Mouse (Mus musculus) heart, embryonic 15.5 days (tissue): Measurements from ENCODE around the gene Alyref. TPM values are rescaled to one million over a fixed set of nuclear protein-coding genes. Genes with fewer than 3 reads are reported as not detected.

Experiments
- ATAC-seq: fragments of 200-750 bp; cut with Nextera tagmentation; replicated peaks from 2 replicates; pipeline ENCODE4 v1.8.0; 2017; ENCODE audit warnings: low read depth, moderate TSS enrichment; ENCODE audit not compliant: insufficient number of reproducible peaks, insufficient read depth, low FRiP score
- H3K27ac ChIP-seq: fragments of 300-500 bp; sonication (generic); 2 replicates; pipeline ENCODE4 v1.5.1; 2015; ENCODE audit warnings: mild to moderate bottlenecking, inconsistent platforms
- H3K27me3 ChIP-seq: fragments of 300-500 bp; sonication (generic); 2 replicates; pipeline ENCODE4 v1.6.1; 2015; ENCODE audit warnings: inconsistent platforms
- H3K36me3 ChIP-seq: fragments of 300-500 bp; sonication (generic); 2 replicates; pipeline ENCODE4 v1.6.1; 2015; ENCODE audit warnings: mild to moderate bottlenecking, inconsistent platforms
- H3K4me1 ChIP-seq: fragments of 300-500 bp; sonication (generic); replicated peaks from 2 replicates; pipeline ENCODE4 v1.6.1; 2015; ENCODE audit warnings: inconsistent platforms
- H3K4me2 ChIP-seq: fragments of 300-500 bp; sonication (generic); 2 replicates; pipeline ENCODE4 v1.6.1; 2015; ENCODE audit warnings: inconsistent platforms, mild to moderate bottlenecking, moderate library complexity
- H3K4me3 ChIP-seq: fragments of 300-500 bp; sonication (generic); 2 replicates; pipeline ENCODE4 v1.5.1; 2015; ENCODE audit warnings: mild to moderate bottlenecking, inconsistent platforms
- H3K9ac ChIP-seq: fragments of 300-500 bp; sonication (generic); 2 replicates; pipeline ENCODE4 v1.6.1; 2015; ENCODE audit warnings: mild to moderate bottlenecking, inconsistent platforms
- H3K9me3 ChIP-seq: fragments of 300-500 bp; sonication (generic); replicated peaks from 2 replicates; pipeline ENCODE4 v1.6.1; 2016; ENCODE audit warnings: inconsistent platforms
- WGBS: fragments of 180-500 bp; shearing (Covaris S2); methylation state at CpG from one replicate; pipeline ENCODE4 v1.1.7; 2015; ENCODE audit warnings: mixed read lengths; 5-methylcytosine and 5-hydroxymethylcytosine counted together
- polyA plus RNA-seq: library from polyadenylated mRNA; unstranded; fragments of >200 nt; fragmentation: Nextera tagmentation; extraction: Ambion mirVana; gene quantifications from 2 replicates; pipeline ENCODE4 v1.2.1, GENCODE M21; 2015

Alyref gene
- polyA plus RNA-seq, 1 experiment from 2014 or later = 238 TPM

DNA sequence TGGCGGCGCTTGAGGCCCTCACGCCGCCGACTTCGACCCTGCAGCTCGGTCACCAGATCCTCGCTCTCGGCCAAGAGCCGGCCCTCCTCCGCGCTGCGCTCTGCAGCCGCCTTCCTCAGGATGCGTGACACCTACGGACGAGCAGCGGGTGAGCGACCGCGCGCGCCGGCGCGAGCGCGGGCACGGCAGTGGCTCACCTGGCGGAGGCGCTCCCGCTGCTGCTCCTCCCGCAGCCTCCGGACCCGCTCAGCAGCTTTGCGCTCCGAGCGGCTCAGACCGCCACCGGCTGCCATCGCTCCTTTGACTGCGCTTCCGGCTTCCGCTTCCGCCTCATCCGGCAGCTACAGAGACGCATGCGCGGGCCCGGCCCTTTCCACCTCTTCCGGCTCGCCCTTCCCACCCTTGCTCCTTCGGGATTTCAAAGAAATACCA, 26.5 kb upstream of the Alyref start:
- Histone ChIP-seq H3K36me3 (peaks cover 35% of the 10 kb centered on the region), H3K4me1 (peaks cover 25% of the 10 kb centered on the region)

DNA sequence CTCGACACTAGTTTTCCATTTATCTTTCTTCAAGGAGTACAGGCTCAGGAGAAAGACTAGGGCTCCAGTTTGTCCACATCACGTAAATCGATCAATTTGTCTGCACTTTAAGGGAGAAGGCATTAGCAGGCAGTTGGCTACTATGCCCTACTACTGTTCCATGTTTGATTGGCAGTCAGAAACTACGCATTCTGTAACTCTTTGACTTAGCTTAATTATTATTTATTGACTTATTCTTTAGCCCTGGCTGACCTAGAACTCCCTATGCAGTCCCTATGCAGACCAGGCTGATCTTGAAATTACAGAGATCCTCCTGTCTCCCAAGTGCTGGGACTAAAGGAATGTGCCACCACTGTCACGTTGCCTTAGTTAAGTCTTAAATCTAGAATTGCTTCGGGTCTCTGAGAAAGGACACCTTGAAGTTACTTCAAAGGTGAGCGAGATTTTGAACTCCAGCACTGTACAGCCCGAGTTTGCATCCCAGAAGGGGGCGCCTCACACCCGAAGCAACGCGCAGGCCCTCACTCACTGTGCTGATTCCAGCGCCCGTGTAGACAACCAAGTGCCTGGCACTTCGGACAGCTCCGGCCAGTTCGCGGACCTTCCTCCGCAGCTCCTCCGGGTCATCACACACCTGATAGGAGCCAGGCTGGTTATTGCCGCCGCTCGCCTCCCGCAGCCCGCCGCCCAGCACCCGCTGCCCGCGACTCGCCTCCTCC, 26.0 kb upstream of the Alyref start:
- peak overlapping the region; percentile 77 for H3K27ac ChIP-seq
- peak overlapping the region; percentile 89 for H3K4me2 ChIP-seq
- H3K9ac ChIP-seq = peak overlapping the region; percentile 62
- WGBS = 11% methylated on average over 30 of the region's 30 CpGs
- H3K9me3 ChIP-seq = no peaks in the 10 kb centered on the region
- H3K27me3 ChIP-seq = no peaks in the 10 kb centered on the region
- H3K4me3 ChIP-seq = peak overlapping the region; percentile 90
- peak; percentile 73 for ATAC-seq
- H3K36me3 ChIP-seq = peaks cover 36% of the 10 kb centered on the region
- H3K4me1 ChIP-seq = peaks cover 19% of the 10 kb centered on the region

More for the DNA sequence above, 26.5 kb upstream of the Alyref start:
- ATAC-seq = peak; percentile 77
- no peaks in the 10 kb centered on the region for H3K9me3 ChIP-seq
- H3K9ac ChIP-seq = peak overlapping the region; percentile 62
- H3K4me2 ChIP-seq = peak overlapping the region; percentile 89
- H3K27me3 ChIP-seq = no peaks in the 10 kb centered on the region
- peak overlapping the region; percentile 77 for H3K27ac ChIP-seq
- H3K4me3 ChIP-seq = peak overlapping the region; percentile 90
- under 1% methylated on average over 53 of the region's 53 CpGs for WGBS

DNA sequence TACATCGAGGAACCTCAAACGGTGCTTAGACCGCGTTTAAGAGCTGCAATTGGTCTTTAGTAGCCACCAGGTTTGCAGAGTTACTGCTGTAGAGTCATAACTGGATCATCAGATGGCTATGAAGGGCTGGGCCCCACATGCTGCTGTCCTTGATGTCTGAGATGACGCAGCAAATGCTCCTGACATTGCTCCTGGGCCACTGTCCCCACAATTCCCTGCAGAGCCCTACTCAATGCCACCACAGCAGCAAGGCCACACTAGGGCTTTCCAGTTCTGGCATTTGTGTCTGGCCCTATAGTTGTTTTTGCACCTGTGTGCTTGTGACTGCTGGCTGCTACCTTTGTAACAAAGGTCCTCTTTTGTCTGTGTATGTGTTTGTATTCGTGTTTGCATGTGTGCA, 24.6 kb upstream of the Alyref start:
- Histone ChIP-seq H3K4me2 (no peak overlapping the region), H3K9ac (no peak overlapping the region), H3K4me1 (peaks cover 21% of the 10 kb centered on the region), H3K27me3 (no peaks in the 10 kb centered on the region), H3K27ac (no peak overlapping the region), H3K4me3 (no peak overlapping the region), H3K9me3 (no peaks in the 10 kb centered on the region), H3K36me3 (peaks cover 35% of the 10 kb centered on the region)
- no peak for ATAC-seq
- WGBS = 91% methylated on average over 6 of the region's 6 CpGs

DNA sequence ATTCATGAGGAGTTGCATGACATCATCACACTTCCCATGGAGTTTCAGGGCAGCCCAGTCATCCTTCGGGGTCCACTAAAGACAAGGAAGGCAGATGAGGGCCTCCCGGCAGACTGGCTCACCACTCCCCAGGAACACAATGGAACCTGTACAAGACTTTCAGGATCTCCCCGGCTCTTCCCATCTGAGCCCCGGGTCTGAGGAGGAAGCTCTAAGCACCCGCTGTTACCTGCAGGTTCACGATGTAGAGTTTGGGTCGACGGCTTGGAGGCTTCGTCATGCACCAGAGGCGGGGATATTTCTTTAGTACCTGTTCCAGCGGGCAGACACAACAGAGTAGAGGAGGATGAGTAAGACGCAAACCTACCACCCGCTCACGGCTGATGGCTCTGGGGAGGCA, 22.0 kb upstream of the Alyref start:
- Histone ChIP-seq H3K9me3 (no peaks in the 10 kb centered on the region), H3K27ac (no peak overlapping the region), H3K36me3 (peaks cover 27% of the 10 kb centered on the region), H3K4me1 (peaks cover 29% of the 10 kb centered on the region), H3K4me3 (no peak overlapping the region), H3K4me2 (no peak overlapping the region), H3K9ac (no peak overlapping the region), H3K27me3 (no peaks in the 10 kb centered on the region)
- ATAC-seq = no peak
- 89% methylated on average over 14 of the region's 14 CpGs for WGBS

DNA sequence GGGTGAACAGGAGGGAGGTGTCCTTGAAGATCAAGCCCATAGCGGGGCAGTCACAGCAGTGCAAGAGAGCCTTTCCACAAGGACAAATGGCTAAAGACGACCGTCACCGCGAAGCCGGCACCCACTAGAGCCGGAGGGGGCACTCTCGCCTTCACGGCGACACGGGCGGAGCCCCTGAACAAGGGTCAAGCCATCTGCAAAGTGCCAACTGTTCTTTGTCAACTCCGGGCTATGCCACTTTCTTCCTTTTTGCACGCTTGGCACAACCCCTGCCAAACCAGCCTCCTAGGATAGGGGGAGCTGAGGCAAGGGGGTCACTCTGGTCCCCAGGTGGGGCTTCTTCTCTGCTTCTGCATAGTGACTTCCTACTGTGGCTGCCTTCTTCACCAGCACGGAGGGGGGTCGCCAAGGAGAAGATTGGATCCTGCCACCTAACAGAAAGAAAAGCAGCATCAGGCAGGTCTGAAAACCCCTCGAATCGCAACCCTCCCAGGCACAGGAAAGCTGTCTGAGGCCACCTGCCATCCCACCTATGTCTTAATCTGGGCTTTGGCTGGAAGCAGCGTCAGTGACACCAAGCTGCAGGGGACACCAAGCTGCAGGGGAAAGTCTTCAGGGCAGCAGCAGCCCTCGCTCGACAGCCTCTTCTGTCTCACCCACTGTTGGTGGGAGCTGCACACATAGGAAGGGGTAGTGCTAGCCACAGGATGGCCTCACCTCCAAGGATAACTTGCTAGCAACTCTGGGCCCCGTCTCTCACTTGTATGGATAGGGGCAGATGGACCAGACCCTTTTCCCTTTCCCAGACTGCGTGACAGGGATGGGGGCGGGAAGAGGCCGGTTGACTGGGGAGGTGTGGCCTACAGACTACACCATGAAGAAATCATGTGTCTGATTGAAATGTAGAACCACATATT, 20.7 kb upstream of the Alyref start:
- Histone ChIP-seq H3K36me3 (peaks cover 36% of the 10 kb centered on the region), H3K4me3 (no peak overlapping the region), H3K4me2 (no peak overlapping the region), H3K9ac (no peak overlapping the region), H3K4me1 (peaks cover 23% of the 10 kb centered on the region), H3K27me3 (no peaks in the 10 kb centered on the region), H3K9me3 (no peaks in the 10 kb centered on the region), H3K27ac (0 out of 2 replicates have a peak overlapping the region, but pooled peaks have one; percentile 78)
- 89% methylated on average over 25 of the region's 25 CpGs for WGBS
- ATAC-seq = no peak

DNA sequence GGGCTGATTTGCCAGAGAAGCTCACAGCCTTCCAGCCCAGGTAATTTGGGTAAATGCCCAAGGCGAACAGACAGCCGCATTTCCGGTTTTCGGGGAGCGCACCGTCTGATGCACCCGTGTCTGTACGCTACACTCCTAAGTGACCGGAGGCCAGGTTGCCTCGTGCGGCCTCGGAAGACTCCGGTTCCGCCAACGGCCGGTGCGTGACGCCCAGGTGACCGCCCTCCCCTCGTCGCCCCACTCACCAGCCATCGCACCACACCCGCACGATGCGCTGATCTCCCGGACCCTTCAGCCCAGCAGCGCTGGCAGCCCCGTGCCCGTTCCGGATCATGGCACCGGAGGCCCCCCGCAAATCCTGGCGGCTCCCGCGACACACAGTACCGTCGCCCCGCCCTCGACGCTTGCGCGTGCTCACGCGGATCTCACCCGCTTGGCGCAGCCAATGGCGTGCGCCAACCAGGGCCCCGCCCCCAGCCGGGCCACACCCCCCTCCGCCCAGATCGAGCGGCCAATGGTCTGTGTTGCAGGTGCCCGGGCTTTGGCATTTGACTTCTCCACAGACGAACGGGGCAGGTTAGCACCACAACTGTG, 19.5 kb upstream of the Alyref start, which contains the start of gene Pcyt2:
Gene Pcyt2 (minus strand): TSS at position 418 of the 594 bp plus-strand sequence.
- ATAC-seq = peak; percentile 94
- Histone ChIP-seq H3K9me3 (no peaks in the 10 kb centered on the region), H3K9ac (peak within 1 kb of the TSS; percentile 80), H3K4me2 (peak within 1 kb of the TSS; percentile 87), H3K27ac (peak within 1 kb of the TSS; percentile 78), H3K27me3 (no peaks in the 10 kb centered on the region), H3K36me3 (peaks cover 47% of the 10 kb centered on the region), H3K4me3 (peak within 1 kb of the TSS; percentile 84), H3K4me1 (peaks cover 21% of the 10 kb centered on the region)
- under 1% methylated on average over 56 of the region's 56 CpGs for WGBS

DNA sequence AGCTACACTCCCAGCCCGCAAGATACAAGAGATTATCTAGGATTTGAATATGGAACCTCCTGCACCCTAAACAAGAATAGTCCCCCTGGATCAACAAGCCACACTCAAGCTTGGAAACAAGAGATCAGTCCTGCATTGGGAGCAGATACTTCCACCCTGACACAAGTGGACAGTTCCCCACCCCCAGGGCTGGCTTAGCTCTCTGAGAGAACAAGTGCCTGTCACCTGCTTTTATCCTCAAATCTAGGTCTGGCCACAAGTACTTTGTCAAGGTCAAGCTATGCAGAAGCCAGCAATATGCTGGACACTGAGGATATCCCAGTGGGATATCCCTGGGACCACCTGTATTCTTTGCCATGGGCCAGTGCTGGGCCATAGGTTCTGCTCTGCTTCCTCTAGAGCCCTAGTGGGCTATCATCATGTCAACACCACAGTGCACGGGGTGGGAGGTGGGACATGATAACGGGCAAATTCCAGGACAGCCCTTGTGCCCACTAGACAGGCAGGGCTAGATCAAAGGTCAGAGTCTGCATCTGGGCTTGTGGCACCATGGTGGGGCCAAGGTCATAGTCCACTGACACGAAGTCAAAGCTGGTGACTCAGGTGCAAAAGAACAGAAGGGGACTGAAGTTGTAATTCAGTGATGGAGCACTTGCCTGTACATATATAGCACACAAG, 18.6 kb upstream of the Alyref start:
- peak overlapping the region; percentile 78 for H3K27ac ChIP-seq
- no peaks in the 10 kb centered on the region for H3K9me3 ChIP-seq
- H3K9ac ChIP-seq = peak overlapping the region; percentile 80
- 34% methylated on average over 4 of the region's 4 CpGs for WGBS
- H3K4me1 ChIP-seq = peaks cover 21% of the 10 kb centered on the region
- no peaks in the 10 kb centered on the region for H3K27me3 ChIP-seq
- H3K36me3 ChIP-seq = peaks cover 54% of the 10 kb centered on the region
- H3K4me3 ChIP-seq = peak overlapping the region; percentile 84
- peak overlapping the region; percentile 87 for H3K4me2 ChIP-seq
- ATAC-seq = no peak

DNA sequence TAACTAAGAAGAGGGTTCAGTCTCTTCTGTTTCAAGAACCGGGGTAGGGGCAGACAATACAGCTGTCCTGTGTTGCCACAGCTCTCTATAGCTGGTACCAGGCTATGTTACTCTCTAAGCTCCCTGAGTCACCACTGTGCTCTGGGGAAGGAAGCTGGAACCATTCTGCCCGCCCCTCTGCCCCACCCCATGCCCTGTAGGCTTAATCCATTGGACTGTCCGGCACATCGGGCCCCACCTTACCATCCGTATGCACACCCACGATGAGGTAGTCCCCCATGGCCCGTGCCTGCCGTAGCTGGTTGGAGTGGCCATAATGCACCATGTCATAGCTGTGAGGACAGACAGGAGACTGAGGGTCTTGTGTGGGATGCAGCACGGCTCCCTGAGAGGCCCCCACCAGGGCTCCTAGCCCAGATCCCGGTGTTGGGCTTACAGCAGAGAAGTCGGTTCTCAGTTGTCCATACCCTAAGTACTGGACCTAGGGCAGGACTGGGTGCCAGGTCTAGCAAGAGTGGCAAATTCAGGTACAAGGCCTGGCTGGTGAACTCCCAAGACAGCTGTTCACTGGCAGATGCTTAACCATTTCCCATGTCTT, 17.5 kb upstream of the Alyref start:
- no peak overlapping the region for H3K4me2 ChIP-seq
- H3K27me3 ChIP-seq = no peaks in the 10 kb centered on the region
- no peak overlapping the region for H3K9ac ChIP-seq
- ATAC-seq = no peak
- peaks cover 55% of the 10 kb centered on the region for H3K36me3 ChIP-seq
- 89% methylated on average over 11 of the region's 11 CpGs for WGBS
- no peak overlapping the region for H3K4me3 ChIP-seq
- no peaks in the 10 kb centered on the region for H3K9me3 ChIP-seq
- no peak overlapping the region for H3K27ac ChIP-seq
- H3K4me1 ChIP-seq = peaks cover 21% of the 10 kb centered on the region

DNA sequence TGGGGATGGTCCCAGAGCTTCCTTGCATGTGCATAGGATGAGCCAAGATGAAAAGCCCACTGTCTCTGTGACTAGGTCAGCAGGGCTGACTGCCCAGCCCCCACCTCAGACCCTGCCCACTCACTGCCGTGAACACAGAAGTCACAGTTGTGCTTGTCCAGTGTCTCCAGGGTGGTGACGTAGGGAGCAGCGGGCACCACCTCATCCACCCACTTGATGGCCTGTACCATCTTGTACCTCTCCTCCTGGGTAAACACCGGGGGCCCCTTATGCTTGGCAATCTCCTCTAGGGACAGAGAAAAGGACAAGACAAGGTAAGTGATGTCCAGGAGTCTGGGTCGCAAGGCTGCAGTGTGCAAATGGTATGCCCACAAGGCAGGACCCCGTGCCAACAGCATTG, 17.0 kb upstream of the Alyref start:
- H3K9me3 ChIP-seq = no peaks in the 10 kb centered on the region
- peaks cover 55% of the 10 kb centered on the region for H3K36me3 ChIP-seq
- no peak for ATAC-seq
- peaks cover 21% of the 10 kb centered on the region for H3K4me1 ChIP-seq
- no peak overlapping the region for H3K4me3 ChIP-seq
- no peak overlapping the region for H3K9ac ChIP-seq
- 91% methylated on average over 6 of the region's 6 CpGs for WGBS
- H3K4me2 ChIP-seq = no peak overlapping the region
- no peak overlapping the region for H3K27ac ChIP-seq
- no peaks in the 10 kb centered on the region for H3K27me3 ChIP-seq

DNA sequence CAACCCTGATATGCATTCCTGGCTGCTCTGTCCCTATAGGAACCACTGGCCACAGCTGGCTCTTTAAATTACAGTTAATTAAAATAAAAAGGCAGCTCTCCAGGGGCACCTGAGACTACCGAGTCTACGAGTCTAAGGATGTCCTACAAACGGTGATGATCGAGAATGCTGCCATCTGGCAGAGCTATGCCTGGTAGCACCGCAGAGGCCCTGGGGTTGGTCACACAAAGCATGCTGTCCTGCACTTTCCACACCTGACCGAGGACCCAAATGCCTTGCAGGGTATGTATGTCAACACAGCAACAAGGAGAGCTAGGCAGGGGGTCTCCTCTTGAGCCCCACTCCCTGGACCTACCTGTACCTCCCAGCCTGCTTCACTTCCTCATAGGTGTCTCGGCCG, 15.8 kb upstream of the Alyref start:
- Histone ChIP-seq H3K4me1 (peaks cover 30% of the 10 kb centered on the region), H3K4me3 (no peak overlapping the region), H3K27ac (no peak overlapping the region), H3K4me2 (no peak overlapping the region), H3K9me3 (no peaks in the 10 kb centered on the region), H3K27me3 (no peaks in the 10 kb centered on the region), H3K36me3 (peaks cover 49% of the 10 kb centered on the region), H3K9ac (no peak overlapping the region)
- WGBS = 85% methylated on average over 8 of the region's 8 CpGs
- no peak for ATAC-seq
